Mouse (Mus musculus): ENCODE measurements at regions not wholly inside any gene's neighbourhood (a gene's known extent, or its start where the extent isn't known, plus 50 kb on each side); places are given as distances from the start of the nearest gene placed in this dataset.
"Not testable (repeated sequence)": the region's sequence is repeated elsewhere in the genome, so short reads cannot be mapped to it uniquely, and the experiment has no call there.

DNA sequence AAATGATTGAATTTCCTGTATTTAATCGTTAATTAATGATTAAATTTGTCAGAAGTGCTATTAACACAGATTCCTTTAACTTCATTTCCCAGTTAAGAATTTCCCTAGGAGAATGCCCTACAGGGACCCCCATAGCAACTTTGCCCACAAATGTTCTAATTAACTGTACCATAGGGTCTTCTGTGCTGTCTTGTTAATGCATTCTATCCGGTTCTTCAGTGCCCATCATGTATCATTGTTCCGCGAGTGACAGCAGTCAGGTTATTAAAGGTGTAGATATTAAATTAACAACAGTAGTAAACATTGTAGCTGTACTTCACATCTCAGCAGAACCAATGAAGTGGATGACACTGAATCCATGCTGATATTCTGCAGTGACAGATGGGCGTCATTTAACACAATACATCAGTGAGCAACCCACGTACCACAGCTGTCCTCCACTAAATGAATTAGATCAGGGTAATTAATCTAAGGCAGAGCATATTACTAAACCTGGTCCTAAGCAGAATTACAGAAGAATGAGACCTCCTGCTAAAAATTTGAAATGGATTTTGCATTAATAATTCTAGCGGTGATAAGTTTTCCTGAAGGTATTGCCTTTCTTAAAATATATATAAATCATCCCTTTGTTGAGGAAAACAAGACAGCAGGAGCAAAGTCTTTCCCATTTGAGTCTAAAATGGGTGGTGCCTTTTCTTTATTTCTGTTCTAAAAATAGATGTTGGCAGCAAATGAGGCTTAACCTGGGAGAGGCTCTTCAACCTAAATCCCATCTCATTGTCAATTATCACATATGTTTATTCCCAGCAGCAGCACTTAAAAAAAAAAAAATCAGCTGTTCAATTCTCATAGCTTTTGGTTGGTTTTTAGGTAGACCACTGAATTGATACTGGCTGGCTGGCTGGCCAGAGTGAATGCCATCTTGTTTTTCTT is 872.3 kb downstream of the Nxph1 start:
- Histone ChIP-seq H3K36me3 (ENCODE audit: control insufficient read depth, insufficient read depth, low read length) (no peaks in the 10 kb centered on the region), H3K4me3 (replicated peaks; ENCODE audit: low read depth, low read length) (no peak overlapping the region), H3K9me3 (ENCODE audit: control insufficient read depth, low read length) (no peaks in the 10 kb centered on the region), H3K4me2 (ENCODE audit: low read length) (no peak overlapping the region), H3K27ac (replicated peaks; ENCODE audit: low read depth, low read length) (no peak overlapping the region), H3K27me3 (ENCODE audit: control insufficient read depth, insufficient read depth, low read length) (no peaks in the 10 kb centered on the region), H3K9ac (replicated peaks; ENCODE audit: low read length) (no peak overlapping the region), H3K4me1 (ENCODE audit: control insufficient read depth, insufficient read depth, low read length) (no peaks in the 10 kb centered on the region)
- DNase-seq, result peak; percentile 40
- 59% methylated on average over 7 of the region's 7 CpGs for WGBS
- peak; percentile 50; the same call in 1 of the 2 replicates for ATAC-seq (ENCODE audit: low FRiP score, low TSS enrichment)

DNA sequence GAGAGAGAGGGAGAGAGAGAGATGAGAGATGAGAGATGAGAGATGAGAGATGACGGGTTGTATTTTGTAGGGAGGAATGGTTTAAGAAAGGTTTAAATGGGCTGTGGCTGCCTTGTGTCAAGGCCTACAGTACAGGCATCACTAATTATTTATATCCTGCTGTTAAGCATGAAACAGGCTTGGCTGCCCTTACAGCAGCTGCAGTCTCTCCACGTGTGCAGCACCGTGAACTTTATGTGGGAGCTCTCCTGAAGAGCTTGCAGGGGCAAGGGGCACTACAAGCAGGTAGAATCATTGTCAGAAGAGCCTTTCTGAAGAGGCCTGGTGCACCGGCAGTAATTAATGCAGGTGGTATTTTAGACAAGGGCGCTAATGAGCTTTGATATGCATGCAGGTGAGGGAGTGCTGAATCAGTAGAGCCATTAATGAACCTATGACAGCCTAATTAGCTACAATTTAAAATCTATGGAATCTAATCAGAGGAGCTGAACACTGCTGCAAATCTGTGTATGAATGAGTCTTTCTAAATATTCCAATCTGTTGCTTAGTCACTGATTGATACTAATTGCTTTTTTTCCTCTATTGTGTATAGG is 886.7 kb downstream of the Nxph1 start:
- no peak overlapping the region for H3K4me2 ChIP-seq (ENCODE audit: low read length)
- H3K9ac ChIP-seq (replicated peaks; ENCODE audit: low read length), result no peak overlapping the region
- DNase-seq, result peak; percentile 40
- no peaks in the 10 kb centered on the region for H3K4me1 ChIP-seq (ENCODE audit: control insufficient read depth, insufficient read depth, low read length)
- 39% methylated on average over 5 of the region's 5 CpGs for WGBS
- H3K9me3 ChIP-seq (ENCODE audit: control insufficient read depth, low read length), result no peaks in the 10 kb centered on the region
- peak; percentile 57; the same call in 1 of the 2 replicates for ATAC-seq (ENCODE audit: low FRiP score, low TSS enrichment)
- no peak overlapping the region for H3K27ac ChIP-seq (replicated peaks; ENCODE audit: low read depth, low read length)
- H3K27me3 ChIP-seq (ENCODE audit: control insufficient read depth, insufficient read depth, low read length), result no peaks in the 10 kb centered on the region
- no peaks in the 10 kb centered on the region for H3K36me3 ChIP-seq (ENCODE audit: control insufficient read depth, insufficient read depth, low read length)
- no peak overlapping the region for H3K4me3 ChIP-seq (replicated peaks; ENCODE audit: low read depth, low read length)

DNA sequence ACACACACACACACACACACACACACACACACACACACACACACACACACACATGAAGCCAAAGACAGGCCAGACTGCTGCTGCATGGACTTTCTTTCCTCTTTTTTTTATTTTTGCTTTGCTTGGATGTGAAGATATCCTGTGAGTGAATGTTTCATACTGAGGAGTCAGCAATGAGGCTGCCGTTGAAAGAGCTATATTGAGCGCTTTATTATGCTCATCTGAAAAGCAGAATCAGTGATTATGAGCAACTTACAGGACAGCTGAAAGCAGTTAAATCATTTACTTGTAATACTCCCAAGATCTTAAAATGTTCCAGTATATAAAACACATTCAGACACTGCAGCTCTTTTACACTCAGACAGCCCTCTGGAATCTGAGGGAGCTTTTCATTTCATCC is 894.2 kb downstream of the Nxph1 start:
- H3K4me1 ChIP-seq (ENCODE audit: control insufficient read depth, insufficient read depth, low read length), result no peaks in the 10 kb centered on the region
- H3K27me3 ChIP-seq (ENCODE audit: control insufficient read depth, insufficient read depth, low read length), result no peaks in the 10 kb centered on the region
- no peak overlapping the region for H3K4me2 ChIP-seq (ENCODE audit: low read length)
- no peak overlapping the region for H3K4me3 ChIP-seq (replicated peaks; ENCODE audit: low read depth, low read length)
- no peak overlapping the region for H3K27ac ChIP-seq (replicated peaks; ENCODE audit: low read depth, low read length)
- no peaks in the 10 kb centered on the region for H3K36me3 ChIP-seq (ENCODE audit: control insufficient read depth, insufficient read depth, low read length)
- DNase-seq (no peak), ATAC-seq (ENCODE audit: low FRiP score, low TSS enrichment) (no peak)
- 64% methylated on average over 2 of the region's 2 CpGs for WGBS
- no peaks in the 10 kb centered on the region for H3K9me3 ChIP-seq (ENCODE audit: control insufficient read depth, low read length)
- H3K9ac ChIP-seq (replicated peaks; ENCODE audit: low read length), result no peak overlapping the region

DNA sequence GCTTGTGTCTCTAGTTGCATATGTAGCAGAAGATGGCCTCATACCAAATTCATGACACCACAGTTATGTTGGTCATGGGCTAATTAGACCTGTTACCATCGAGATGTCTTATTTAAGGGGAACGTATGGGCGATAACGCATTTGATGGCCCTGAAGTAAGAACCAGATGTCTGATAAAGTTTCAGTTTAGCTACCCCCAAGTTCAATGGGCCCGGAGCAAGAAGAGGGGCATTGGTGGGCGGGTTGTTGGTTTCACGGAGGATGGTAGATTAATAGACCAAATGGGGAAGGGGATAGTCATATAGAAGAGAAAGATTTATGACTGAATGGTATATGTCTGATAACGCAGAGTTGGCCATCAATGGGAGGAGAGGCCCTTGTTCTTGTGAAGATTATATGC is 941.6 kb downstream of the Nxph1 start:
- 90% methylated on average over 8 of the region's 8 CpGs for WGBS

More for the DNA sequence above, 941.6 kb downstream of the Nxph1 start:
- not testable (repeated sequence) for H3K36me3 ChIP-seq (ENCODE audit: control insufficient read depth, insufficient read depth, low read length); H3K4me1 ChIP-seq (ENCODE audit: control insufficient read depth, insufficient read depth, low read length); H3K9me3 ChIP-seq (ENCODE audit: control insufficient read depth, low read length); H3K4me2 ChIP-seq (ENCODE audit: low read length); H3K27ac ChIP-seq (replicated peaks; ENCODE audit: low read depth, low read length); H3K4me3 ChIP-seq (replicated peaks; ENCODE audit: low read depth, low read length); DNase-seq; H3K27me3 ChIP-seq (ENCODE audit: control insufficient read depth, insufficient read depth, low read length); H3K9ac ChIP-seq (replicated peaks; ENCODE audit: low read length)
- peak; percentile 100 for ATAC-seq (ENCODE audit: low FRiP score, low TSS enrichment)
